Mouse (Mus musculus): ENCODE results near the gene Gars. TPM values are rescaled to one million over a fixed set of nuclear protein-coding genes. Genes with fewer than 3 reads are reported as not detected.

Gene Gars
- total and polyA plus RNA-seq, 2 experiments from 2014 or later, result 111 to 192 TPM

DNA sequence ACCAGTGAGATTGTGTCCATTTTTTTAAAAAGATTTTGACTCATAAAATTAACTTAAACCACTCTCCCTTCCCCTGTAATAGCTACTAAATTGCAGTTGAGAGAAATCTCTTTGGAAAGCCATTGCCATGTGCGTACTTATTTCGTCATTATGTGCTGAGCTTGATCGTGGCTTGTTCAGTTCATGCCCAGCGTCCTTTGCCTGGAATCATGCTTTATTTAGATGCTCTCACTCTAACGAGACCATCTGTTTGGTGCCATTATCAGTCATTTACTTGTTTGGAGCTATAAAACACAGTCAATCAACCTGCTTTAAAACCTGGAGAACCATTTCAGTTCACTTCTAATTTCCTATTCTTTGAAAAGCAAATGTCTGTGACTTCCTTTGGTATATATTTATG is 24.4 kb downstream of the Gars start:
- H3K4me2 ChIP-seq (ENCODE audit: low read depth, low read length), result no peak overlapping the region
- no peak overlapping the region for H3K27ac ChIP-seq
- H3K9me3 ChIP-seq (ENCODE audit: low read length), result no peaks in the 10 kb centered on the region
- TF ChIP-seq CTCF (IDR thresholded peaks at IDR 0.05; ENCODE audit: low read depth), result no peak
- H3K36me3 ChIP-seq (ENCODE audit: insufficient read depth, low read length), result peaks cover 51% of the 10 kb centered on the region
- 74% methylated on average over 5 of the region's 5 CpGs for WGBS
- no peak for DNase-seq (ENCODE audit: low spot score)
- no peaks in the 10 kb centered on the region for H3K27me3 ChIP-seq (ENCODE audit: insufficient read depth, low read length)
- H3K4me1 ChIP-seq (ENCODE audit: insufficient read depth, low read length), result no peaks in the 10 kb centered on the region
- no peak for ATAC-seq
- H3K9ac ChIP-seq (replicated peaks; ENCODE audit: low read length), result no peak overlapping the region
- H3K4me3 ChIP-seq (ENCODE audit: low read length), result no peak overlapping the region

DNA sequence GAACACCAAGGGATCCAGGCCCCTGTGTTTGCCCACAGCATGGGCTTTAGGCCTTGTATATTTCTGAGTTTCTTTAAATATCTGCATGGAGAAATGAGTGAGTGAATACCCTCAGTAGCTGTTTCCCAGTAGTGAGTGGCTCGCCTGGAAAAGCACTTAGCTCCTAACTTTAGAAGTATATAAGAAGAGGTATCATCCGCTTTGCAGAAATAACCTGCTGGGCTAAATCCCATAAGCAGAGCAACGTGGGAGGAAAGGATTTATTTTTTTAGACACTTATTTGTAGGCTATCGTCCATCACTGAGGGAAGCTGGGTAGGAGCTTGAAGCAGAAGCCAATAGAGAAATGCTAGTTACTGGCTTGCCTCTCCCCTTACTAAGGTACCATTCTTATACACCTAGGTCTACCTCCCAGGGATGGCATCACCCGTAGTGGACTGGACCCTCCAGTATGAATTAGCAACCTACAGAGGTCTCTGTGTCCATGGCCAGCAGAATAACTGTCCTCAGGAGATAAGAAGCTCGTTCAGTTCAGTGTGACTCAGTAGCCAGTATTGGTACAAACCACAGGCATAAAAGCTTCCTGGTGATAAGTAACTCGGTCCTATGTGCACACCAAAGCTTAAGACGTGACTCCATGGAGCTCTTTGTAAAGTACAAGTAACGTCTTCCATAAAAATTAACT is 26.1 kb downstream of the Gars start:
- Histone ChIP-seq H3K27ac (no peak overlapping the region), H3K4me1 (ENCODE audit: insufficient read depth, low read length) (no peaks in the 10 kb centered on the region), H3K36me3 (ENCODE audit: insufficient read depth, low read length) (peaks cover 62% of the 10 kb centered on the region), H3K4me2 (ENCODE audit: low read depth, low read length) (no peak overlapping the region), H3K9ac (replicated peaks; ENCODE audit: low read length) (no peak overlapping the region), H3K9me3 (ENCODE audit: low read length) (no peaks in the 10 kb centered on the region), H3K27me3 (ENCODE audit: insufficient read depth, low read length) (no peaks in the 10 kb centered on the region), H3K4me3 (ENCODE audit: low read length) (no peak overlapping the region)
- DNase-seq (ENCODE audit: low spot score) (no peak), ATAC-seq (no peak)
- 94% methylated on average over 9 of the region's 9 CpGs for WGBS
- no peak for TF ChIP-seq CTCF (IDR thresholded peaks at IDR 0.05; ENCODE audit: low read depth)

DNA sequence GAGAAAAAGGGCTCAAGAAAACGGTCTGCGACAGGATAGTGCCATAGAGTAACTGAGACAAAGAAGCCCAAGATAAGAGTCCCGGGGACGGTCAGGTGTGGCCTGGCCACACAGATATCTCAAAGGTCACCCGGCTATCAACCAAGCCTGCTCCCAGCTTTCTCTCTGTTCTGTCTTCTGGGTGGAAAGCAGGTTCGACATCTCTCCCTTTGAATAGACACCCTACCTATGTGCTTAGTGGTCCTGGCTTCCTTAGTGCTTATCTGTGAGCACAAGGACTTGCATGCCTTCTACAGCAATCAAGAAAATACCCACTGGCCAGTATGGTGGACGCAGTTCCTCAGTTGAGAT is 26.6 kb downstream of the Gars start:
- 97% methylated on average over 7 of the region's 7 CpGs for WGBS
- peaks cover 62% of the 10 kb centered on the region for H3K36me3 ChIP-seq (ENCODE audit: insufficient read depth, low read length)

DNA sequence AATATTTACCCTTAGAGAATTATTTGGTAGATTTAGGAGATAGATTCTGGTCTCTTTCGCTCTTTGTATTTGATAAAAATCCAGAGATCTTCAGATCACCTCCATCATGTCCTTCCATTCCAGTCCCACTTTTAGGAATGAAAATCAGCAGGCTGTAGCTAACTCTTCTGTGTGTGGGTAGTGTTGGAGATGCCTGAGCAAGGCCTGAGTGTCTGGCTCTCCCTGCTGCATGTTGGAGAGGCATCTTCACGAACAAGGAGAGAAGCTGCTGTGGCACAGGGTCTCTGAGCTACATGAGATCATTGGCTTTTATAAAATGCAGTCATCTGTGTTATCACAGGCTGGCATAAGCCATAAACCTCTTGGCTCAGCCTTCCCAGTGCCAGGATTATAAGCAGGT is 28.1 kb downstream of the Gars start:
- peaks cover 60% of the 10 kb centered on the region for H3K36me3 ChIP-seq (ENCODE audit: insufficient read depth, low read length)

More for the DNA sequence above, 26.6 kb downstream of the Gars start:
- no peak for ATAC-seq
- no peaks in the 10 kb centered on the region for H3K9me3 ChIP-seq (ENCODE audit: low read length)
- H3K27me3 ChIP-seq (ENCODE audit: insufficient read depth, low read length), result no peaks in the 10 kb centered on the region
- H3K4me3 ChIP-seq (ENCODE audit: low read length), result no peak overlapping the region
- no peak overlapping the region for H3K27ac ChIP-seq
- DNase-seq (ENCODE audit: low spot score), result no peak
- no peak overlapping the region for H3K4me2 ChIP-seq (ENCODE audit: low read depth, low read length)
- no peak overlapping the region for H3K9ac ChIP-seq (replicated peaks; ENCODE audit: low read length)
- TF ChIP-seq CTCF (IDR thresholded peaks at IDR 0.05; ENCODE audit: low read depth), result no peak
- H3K4me1 ChIP-seq (ENCODE audit: insufficient read depth, low read length), result no peaks in the 10 kb centered on the region

GRCm38 (mm10) chr6:55076561-55077255 is 38.9 kb downstream of the Gars start:
- peaks cover 74% of the 10 kb centered on the region for H3K36me3 ChIP-seq (ENCODE audit: insufficient read depth, low read length)
- no peak for DNase-seq (ENCODE audit: low spot score)

More for the DNA sequence above, 28.1 kb downstream of the Gars start:
- ATAC-seq (no peak), DNase-seq (ENCODE audit: low spot score) (no peak)
- Histone ChIP-seq H3K27me3 (ENCODE audit: insufficient read depth, low read length) (no peaks in the 10 kb centered on the region), H3K9ac (replicated peaks; ENCODE audit: low read length) (no peak overlapping the region), H3K4me1 (ENCODE audit: insufficient read depth, low read length) (no peaks in the 10 kb centered on the region), H3K4me3 (ENCODE audit: low read length) (no peak overlapping the region), H3K9me3 (ENCODE audit: low read length) (no peaks in the 10 kb centered on the region), H3K27ac (no peak overlapping the region), H3K4me2 (ENCODE audit: low read depth, low read length) (no peak overlapping the region)
- 81% methylated on average over 2 of the region's 2 CpGs for WGBS
- no peak for TF ChIP-seq CTCF (IDR thresholded peaks at IDR 0.05; ENCODE audit: low read depth)

DNA sequence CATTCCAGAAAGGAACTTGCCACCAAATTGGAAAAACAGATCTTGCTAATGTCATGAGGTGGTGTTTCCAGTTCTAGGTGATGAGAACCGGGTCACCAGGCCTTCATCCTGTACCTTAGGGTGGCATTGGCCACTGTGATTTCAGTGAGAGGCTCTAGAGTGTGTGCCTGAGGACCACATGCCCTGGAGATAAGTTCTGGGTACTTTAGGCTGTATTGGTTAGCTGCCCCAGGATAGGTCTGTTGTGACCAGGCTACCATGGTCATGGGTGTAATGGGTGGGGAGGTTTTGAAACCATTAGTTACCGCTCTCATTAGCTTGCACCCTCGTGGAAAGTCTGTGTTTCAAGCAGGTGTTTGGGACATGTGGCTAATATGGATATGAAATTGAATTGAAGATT is 43.6 kb downstream of the Gars start:
- H3K9me3 ChIP-seq (ENCODE audit: low read length), result no peaks in the 10 kb centered on the region
- H3K27me3 ChIP-seq (ENCODE audit: insufficient read depth, low read length), result no peaks in the 10 kb centered on the region
- H3K27ac ChIP-seq, result no peak overlapping the region
- no peak for TF ChIP-seq CTCF (IDR thresholded peaks at IDR 0.05; ENCODE audit: low read depth)
- no peak for ATAC-seq
- H3K4me3 ChIP-seq (ENCODE audit: low read length), result no peak overlapping the region
- no peaks in the 10 kb centered on the region for H3K4me1 ChIP-seq (ENCODE audit: insufficient read depth, low read length)
- 91% methylated on average over 3 of the region's 3 CpGs for WGBS
- peaks cover 41% of the 10 kb centered on the region for H3K36me3 ChIP-seq (ENCODE audit: insufficient read depth, low read length)
- H3K9ac ChIP-seq (replicated peaks; ENCODE audit: low read length), result no peak overlapping the region
- no peak for DNase-seq (ENCODE audit: low spot score)
- H3K4me2 ChIP-seq (ENCODE audit: low read depth, low read length), result no peak overlapping the region

More at GRCm38 (mm10) chr6:55076561-55077255, 38.9 kb downstream of the Gars start:
- ATAC-seq, result no peak
- Histone ChIP-seq H3K4me3 (ENCODE audit: low read length) (no peak overlapping the region), H3K27me3 (ENCODE audit: insufficient read depth, low read length) (no peaks in the 10 kb centered on the region), H3K9ac (replicated peaks; ENCODE audit: low read length) (no peak overlapping the region), H3K9me3 (ENCODE audit: low read length) (no peaks in the 10 kb centered on the region), H3K4me1 (ENCODE audit: insufficient read depth, low read length) (no peaks in the 10 kb centered on the region), H3K27ac (no peak overlapping the region), H3K4me2 (ENCODE audit: low read depth, low read length) (no peak overlapping the region)
- 72% methylated on average over 4 of the region's 4 CpGs for WGBS
- TF ChIP-seq CTCF (IDR thresholded peaks at IDR 0.05; ENCODE audit: low read depth), result no peak
